Mouse (Mus musculus) lung, embryonic 15.5 days (tissue): ENCODE measurements around the gene Cdh23. TPM values are rescaled to one million over a fixed set of nuclear protein-coding genes. Genes with fewer than 3 reads are reported as not detected.

Experiments used
- ATAC-seq: fragments of 200-750 bp; cut with Nextera tagmentation; 2 replicates; pipeline ENCODE4 v1.8.0; 2017; ENCODE audit warnings: moderate number of reproducible peaks, borderline replicate concordance; ENCODE audit not compliant: low FRiP score, low TSS enrichment; ENCODE audit errors: extremely low read depth
- H3K27ac ChIP-seq: fragments of 300-500 bp; sonication (generic); 2 replicates; pipeline ENCODE4 v1.5.1; 2015; ENCODE audit warnings: moderate library complexity, mild to moderate bottlenecking, inconsistent platforms
- H3K27me3 ChIP-seq: fragments of 300-500 bp; sonication (generic); 2 replicates; pipeline ENCODE4 v1.6.1; 2015; ENCODE audit warnings: inconsistent platforms
- H3K36me3 ChIP-seq: fragments of 300-500 bp; sonication (generic); 2 replicates; pipeline ENCODE4 v1.6.1; 2015; ENCODE audit warnings: inconsistent platforms
- H3K4me1 ChIP-seq: fragments of 300-500 bp; sonication (generic); 2 replicates; pipeline ENCODE4 v1.6.1; 2015; ENCODE audit warnings: inconsistent platforms
- H3K4me2 ChIP-seq: fragments of 300-500 bp; sonication (generic); 2 replicates; pipeline ENCODE4 v1.6.1; 2015; ENCODE audit warnings: inconsistent platforms, mild to moderate bottlenecking, moderate library complexity
- H3K4me3 ChIP-seq: fragments of 300-500 bp; sonication (generic); 2 replicates; pipeline ENCODE4 v1.5.1; 2015; ENCODE audit warnings: mild to moderate bottlenecking, inconsistent platforms
- H3K9ac ChIP-seq: fragments of 300-500 bp; sonication (generic); 2 replicates; pipeline ENCODE4 v1.6.1; 2015; ENCODE audit warnings: inconsistent platforms
- H3K9me3 ChIP-seq: fragments of 300-500 bp; sonication (generic); 2 replicates; pipeline ENCODE4 v1.6.1; 2016; ENCODE audit warnings: inconsistent platforms
- WGBS: fragments of 180-500 bp; shearing (Covaris S2); methylation state at CpG from one replicate; pipeline ENCODE4 v1.1.7; 2015; 5-methylcytosine and 5-hydroxymethylcytosine counted together
- polyA plus RNA-seq: library from polyadenylated mRNA; unstranded; fragments of >200 nt; fragmentation: Nextera tagmentation; extraction: Ambion mirVana; gene quantifications from 2 replicates; pipeline ENCODE4 v1.2.1, GENCODE M21; 2015

The Cdh23 gene
- polyA plus RNA-seq, 1 experiment from 2014 or later: 0.69 TPM

DNA sequence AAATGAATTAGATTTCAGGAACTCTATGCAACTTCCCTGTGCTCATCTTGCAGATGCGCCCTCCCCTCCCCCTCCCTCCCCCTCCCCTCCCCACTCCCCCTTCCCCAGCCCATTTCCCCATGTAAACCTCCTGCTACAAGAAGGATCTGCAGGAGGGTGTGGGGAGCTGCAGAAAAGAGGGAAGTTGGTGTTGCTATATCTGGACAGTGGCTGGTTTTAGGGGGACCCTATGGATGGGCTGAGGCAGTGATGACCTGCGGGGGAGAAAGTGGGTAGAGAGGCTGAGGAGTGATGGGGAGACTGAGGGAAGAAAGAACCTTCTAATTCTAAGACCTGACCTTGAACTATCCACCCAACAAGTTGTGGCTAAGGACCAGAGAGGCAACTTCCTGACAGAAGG is 329.1 kb downstream of the Cdh23 start:
- Histone ChIP-seq H3K9me3 (no peaks in the 10 kb centered on the region), H3K36me3 (no peaks in the 10 kb centered on the region), H3K9ac (no peak overlapping the region), H3K27ac (no peak overlapping the region), H3K4me1 (peaks cover 13% of the 10 kb centered on the region), H3K4me3 (no peak overlapping the region), H3K4me2 (no peak overlapping the region), H3K27me3 (no peaks in the 10 kb centered on the region)
- WGBS: 85% methylated on average over 2 of the region's 2 CpGs
- ATAC-seq: no peak

- no peak overlapping the region for H3K4me3 ChIP-seq
- no peak overlapping the region for H3K4me2 ChIP-seq
- no peaks in the 10 kb centered on the region for H3K27me3 ChIP-seq
- H3K9me3 ChIP-seq: no peaks in the 10 kb centered on the region
- ATAC-seq: no peak
- no peaks in the 10 kb centered on the region for H3K36me3 ChIP-seq
- H3K4me1 ChIP-seq: peaks cover 11% of the 10 kb centered on the region
- H3K9ac ChIP-seq: no peak overlapping the region
- H3K27ac ChIP-seq: no peak overlapping the region
- 49% methylated on average over 6 of the region's 6 CpGs for WGBS
Measured at GRCm38 (mm10) chr10:60363426-60363825, 332.9 kb downstream of the Cdh23 start.

DNA sequence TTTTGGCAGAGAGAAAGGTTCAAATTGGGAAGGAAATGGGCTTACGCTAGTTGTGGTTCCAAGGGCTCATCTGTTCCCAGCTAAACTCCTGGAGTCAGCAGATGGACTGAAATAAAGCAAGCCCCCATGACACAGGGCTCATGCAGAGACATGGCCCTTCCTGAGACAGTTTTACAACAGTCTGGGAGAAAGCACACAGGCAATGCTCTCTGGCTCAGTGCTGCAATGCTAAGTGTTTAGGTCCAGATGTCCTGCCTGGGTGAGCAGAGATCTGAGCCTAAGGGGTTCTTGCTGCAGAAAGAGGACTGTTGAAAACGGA is 334.0 kb downstream of the Cdh23 start:
- WGBS: 48% methylated on average over 2 of the region's 2 CpGs
- Histone ChIP-seq H3K9me3 (no peaks in the 10 kb centered on the region), H3K4me1 (peaks cover 11% of the 10 kb centered on the region), H3K27ac (0 out of 2 replicates have a peak overlapping the region, but pooled peaks have one; percentile 4), H3K27me3 (no peaks in the 10 kb centered on the region), H3K4me2 (no peak overlapping the region), H3K4me3 (no peak overlapping the region), H3K36me3 (no peaks in the 10 kb centered on the region), H3K9ac (no peak overlapping the region)
- no peak for ATAC-seq

GRCm38 (mm10) chr10:60361615-60362309 is 334.5 kb downstream of the Cdh23 start:
- Histone ChIP-seq H3K4me3 (no peak overlapping the region), H3K9ac (no peak overlapping the region), H3K27ac (no peak overlapping the region), H3K9me3 (no peaks in the 10 kb centered on the region), H3K27me3 (no peaks in the 10 kb centered on the region), H3K4me1 (peaks cover 11% of the 10 kb centered on the region), H3K4me2 (no peak overlapping the region), H3K36me3 (no peaks in the 10 kb centered on the region)
- WGBS: 49% methylated on average over 12 of the region's 12 CpGs
- ATAC-seq: no peak

DNA sequence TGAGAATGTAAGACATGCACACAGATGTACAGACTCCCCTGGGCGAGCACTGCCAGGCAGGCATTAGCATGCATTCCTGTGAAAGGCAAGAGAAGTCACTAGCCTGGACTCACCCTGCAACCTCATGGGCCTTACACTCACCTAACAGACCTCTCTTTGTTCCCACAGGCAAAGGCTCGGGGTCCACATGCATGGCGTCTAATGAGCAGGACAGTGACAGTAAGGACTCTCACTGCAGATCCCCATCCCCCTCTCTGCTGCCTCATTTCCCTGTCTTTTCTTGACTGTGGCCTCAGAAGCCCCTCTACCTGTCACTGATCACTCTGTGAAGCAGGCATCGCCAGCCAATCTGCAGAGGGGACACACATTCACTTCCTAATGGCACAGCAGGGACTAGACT is 337.5 kb downstream of the Cdh23 start:
- no peak overlapping the region for H3K4me2 ChIP-seq
- no peak overlapping the region for H3K4me3 ChIP-seq
- WGBS: 46% methylated on average over 4 of the region's 4 CpGs
- no peaks in the 10 kb centered on the region for H3K27me3 ChIP-seq
- no peak overlapping the region for H3K27ac ChIP-seq
- H3K4me1 ChIP-seq: peaks cover 11% of the 10 kb centered on the region
- H3K9ac ChIP-seq: no peak overlapping the region
- H3K9me3 ChIP-seq: no peaks in the 10 kb centered on the region
- no peak for ATAC-seq
- H3K36me3 ChIP-seq: no peaks in the 10 kb centered on the region

DNA sequence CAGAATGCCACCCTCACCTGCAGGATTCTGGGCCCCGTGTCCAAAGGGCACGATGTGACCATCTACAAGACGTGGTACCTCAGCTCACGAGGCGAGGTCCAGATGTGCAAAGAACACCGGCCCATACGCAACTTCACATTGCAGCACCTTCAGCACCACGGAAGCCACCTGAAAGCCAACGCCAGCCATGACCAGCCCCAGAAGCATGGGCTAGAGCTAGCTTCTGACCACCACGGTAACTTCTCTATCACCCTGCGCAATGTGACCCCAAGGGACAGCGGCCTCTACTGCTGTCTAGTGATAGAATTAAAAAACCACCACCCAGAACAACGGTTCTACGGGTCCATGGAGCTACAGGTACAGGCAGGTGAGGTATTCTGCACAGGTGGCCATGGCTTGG is 338.4 kb downstream of the Cdh23 start:
- Histone ChIP-seq H3K4me2 (no peak overlapping the region), H3K9me3 (no peaks in the 10 kb centered on the region), H3K4me1 (peaks cover 14% of the 10 kb centered on the region), H3K4me3 (no peak overlapping the region), H3K27ac (no peak overlapping the region), H3K36me3 (no peaks in the 10 kb centered on the region), H3K9ac (no peak overlapping the region), H3K27me3 (no peaks in the 10 kb centered on the region)
- WGBS: 93% methylated on average over 14 of the region's 14 CpGs
- no peak for ATAC-seq

DNA sequence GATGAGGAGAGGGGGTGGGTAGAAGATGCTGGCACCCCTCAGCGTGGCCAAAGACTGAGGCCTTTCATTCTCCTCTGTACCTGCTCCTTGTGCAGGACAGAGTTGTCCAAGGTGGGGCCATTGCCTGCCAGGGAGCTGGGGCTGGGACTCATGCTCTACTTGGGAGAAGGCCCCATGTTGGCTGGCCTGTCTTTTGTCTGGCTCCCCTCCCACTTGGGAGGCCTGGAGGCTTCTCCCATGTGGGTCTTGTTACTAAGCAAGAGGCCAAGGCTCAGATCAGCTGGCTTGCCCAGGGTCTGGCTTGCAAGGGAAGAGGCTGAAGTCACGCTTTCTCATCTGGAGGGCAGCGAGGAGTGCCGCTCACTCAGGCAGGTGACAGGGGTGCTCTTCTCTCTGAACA is 338.8 kb downstream of the Cdh23 start:
- no peaks in the 10 kb centered on the region for H3K9me3 ChIP-seq
- H3K4me1 ChIP-seq: peaks cover 16% of the 10 kb centered on the region
- H3K27me3 ChIP-seq: no peaks in the 10 kb centered on the region
- H3K27ac ChIP-seq: no peak overlapping the region
- WGBS: 89% methylated on average over 4 of the region's 4 CpGs
- H3K4me3 ChIP-seq: no peak overlapping the region
- no peak overlapping the region for H3K9ac ChIP-seq
- no peaks in the 10 kb centered on the region for H3K36me3 ChIP-seq
- no peak for ATAC-seq
- H3K4me2 ChIP-seq: no peak overlapping the region

DNA sequence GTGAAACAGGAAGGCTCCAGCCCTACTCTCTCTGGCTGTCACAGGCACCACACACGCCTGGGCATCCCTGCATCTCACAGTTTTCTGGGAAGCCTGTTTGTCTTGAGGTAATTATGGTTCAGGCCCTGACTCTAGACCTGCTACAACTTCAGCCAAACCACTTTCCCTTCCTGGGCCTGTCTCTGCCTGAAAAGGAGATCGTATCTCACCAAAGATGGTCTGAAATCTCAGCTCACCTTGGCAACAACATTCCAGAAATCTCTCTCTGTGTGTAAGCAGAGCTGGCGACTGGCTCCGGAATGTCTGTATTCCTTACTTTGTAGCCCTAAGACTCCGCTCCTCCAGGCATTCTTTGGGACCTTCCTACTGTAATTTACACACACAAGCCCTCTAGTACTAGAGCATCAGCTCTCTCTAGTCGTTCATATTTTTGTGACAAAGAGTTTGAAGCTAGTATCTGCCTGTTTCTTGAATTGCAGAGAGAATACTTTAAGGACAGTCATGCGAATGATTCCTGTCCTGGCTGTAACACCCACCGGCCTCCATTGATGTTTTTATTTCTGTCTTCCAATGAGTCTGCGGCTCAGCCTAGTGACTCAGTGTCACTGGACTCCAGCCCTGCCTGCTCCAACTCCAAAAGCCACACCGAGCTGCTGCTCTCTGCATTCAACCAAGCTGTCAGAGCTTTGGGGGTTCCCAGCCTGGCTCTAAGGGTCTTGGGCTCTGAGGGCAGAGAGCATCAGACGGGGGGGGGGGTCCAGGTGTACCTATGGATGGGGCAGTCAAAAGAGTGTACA is 341.2 kb downstream of the Cdh23 start:
- WGBS: 51% methylated on average over 11 of the region's 11 CpGs
- no peak overlapping the region for H3K4me3 ChIP-seq
- H3K4me2 ChIP-seq: no peak overlapping the region
- no peaks in the 10 kb centered on the region for H3K9me3 ChIP-seq
- ATAC-seq: no peak
- no peaks in the 10 kb centered on the region for H3K36me3 ChIP-seq
- no peak overlapping the region for H3K9ac ChIP-seq
- no peaks in the 10 kb centered on the region for H3K27me3 ChIP-seq
- peaks cover 29% of the 10 kb centered on the region for H3K4me1 ChIP-seq
- H3K27ac ChIP-seq: no peak overlapping the region

GRCm38 (mm10) chr10:60354003-60354325 is 342.3 kb downstream of the Cdh23 start:
- no peak overlapping the region for H3K9ac ChIP-seq
- H3K4me2 ChIP-seq: no peak overlapping the region
- H3K36me3 ChIP-seq: no peaks in the 10 kb centered on the region
- peaks cover 40% of the 10 kb centered on the region for H3K4me1 ChIP-seq
- no peaks in the 10 kb centered on the region for H3K9me3 ChIP-seq
- H3K27ac ChIP-seq: no peak overlapping the region
- H3K27me3 ChIP-seq: no peaks in the 10 kb centered on the region
- ATAC-seq: no peak
- no peak overlapping the region for H3K4me3 ChIP-seq
- 89% methylated on average over 4 of the region's 4 CpGs for WGBS

GRCm38 (mm10) chr10:60353241-60354002 is 342.9 kb downstream of the Cdh23 start:
- Histone ChIP-seq H3K27me3 (no peaks in the 10 kb centered on the region), H3K4me3 (no peak overlapping the region), H3K27ac (no peak overlapping the region), H3K9ac (no peak overlapping the region), H3K4me1 (peaks cover 45% of the 10 kb centered on the region), H3K4me2 (no peak overlapping the region), H3K9me3 (no peaks in the 10 kb centered on the region), H3K36me3 (no peaks in the 10 kb centered on the region)
- WGBS: 56% methylated on average over 5 of the region's 5 CpGs
- ATAC-seq: no peak

DNA sequence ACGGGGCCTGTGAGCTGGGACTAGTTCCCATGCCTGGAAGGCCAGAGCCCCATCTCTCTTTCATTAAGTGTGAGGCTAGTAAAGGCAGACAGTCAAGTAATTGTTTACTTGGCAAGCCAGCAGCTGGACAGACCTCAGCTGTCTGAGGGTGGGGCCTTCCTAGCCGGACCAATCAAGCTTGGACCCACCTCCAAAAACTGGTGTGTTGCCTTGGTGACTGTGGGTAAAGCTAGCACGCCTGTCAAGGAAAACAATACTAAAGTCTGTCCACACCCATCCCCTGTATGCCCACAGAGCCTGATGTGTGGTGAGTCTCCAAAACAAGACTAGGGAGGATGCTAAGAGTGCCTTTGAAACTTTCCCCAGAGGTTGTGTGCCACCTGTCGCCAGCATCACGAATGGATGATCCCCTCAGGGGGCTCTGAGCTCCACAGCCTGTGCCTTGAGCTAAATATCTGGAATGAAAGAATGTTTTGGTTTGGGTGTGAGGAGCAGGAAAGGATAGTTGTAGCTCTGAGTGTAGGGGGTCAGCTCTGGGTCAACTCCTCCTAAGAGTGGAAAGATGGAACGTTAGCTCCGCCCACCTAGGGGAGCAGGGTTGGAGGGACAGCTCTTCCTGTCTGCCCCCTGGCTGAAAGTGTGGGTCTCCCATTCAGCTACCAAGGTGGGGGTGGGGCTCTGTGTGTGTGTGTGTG is 344.4 kb downstream of the Cdh23 start:
- Histone ChIP-seq H3K9me3 (no peaks in the 10 kb centered on the region), H3K27me3 (0 out of 2 replicates have a peak, but pooled peaks cover 6% of the 10 kb centered on the region), H3K36me3 (no peaks in the 10 kb centered on the region), H3K9ac (no peak overlapping the region), H3K4me1 (peaks cover 60% of the 10 kb centered on the region), H3K4me2 (peak overlapping the region; percentile 40), H3K4me3 (no peak overlapping the region), H3K27ac (peak overlapping the region; percentile 95)
- ATAC-seq: peak; percentile 87
- 15% methylated on average over 7 of the region's 7 CpGs for WGBS
